Mouse (Mus musculus): Measurements from ENCODE around the gene Olfr220. TPM values are rescaled to one million over a fixed set of nuclear protein-coding genes. Genes with fewer than 3 reads are reported as not detected.

The Olfr220 gene
- total RNA-seq (2017) = 0.23 TPM in 1 of 2 replicates, not detected in the other

DNA sequence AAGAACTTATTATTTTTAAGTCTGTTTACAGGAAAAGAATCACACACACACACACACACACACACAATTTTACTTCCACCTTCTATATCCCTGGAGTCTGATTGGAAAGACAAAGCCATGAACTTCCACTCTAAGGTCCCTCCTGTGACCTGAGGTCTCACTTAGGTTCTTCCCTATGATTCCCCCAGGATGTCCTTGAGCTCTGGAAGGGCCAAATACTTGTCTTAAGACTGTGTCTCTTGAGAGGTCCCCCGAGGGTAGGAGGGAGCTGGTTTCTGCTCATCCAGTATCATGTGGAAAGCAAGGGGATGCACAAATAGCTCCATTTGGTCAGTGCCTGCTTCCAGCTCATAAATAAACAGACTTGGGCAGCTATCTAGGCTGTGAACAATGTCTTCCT lies at the start of gene Olfr220:
Gene Olfr220, plus strand, starts transcription at position 301 of the 400 bp plus-strand sequence.
- ATAC-seq (ENCODE audit: extremely low read depth, insufficient number of reproducible peaks, low FRiP score, poor library complexity, severe bottlenecking) = no peak

DNA sequence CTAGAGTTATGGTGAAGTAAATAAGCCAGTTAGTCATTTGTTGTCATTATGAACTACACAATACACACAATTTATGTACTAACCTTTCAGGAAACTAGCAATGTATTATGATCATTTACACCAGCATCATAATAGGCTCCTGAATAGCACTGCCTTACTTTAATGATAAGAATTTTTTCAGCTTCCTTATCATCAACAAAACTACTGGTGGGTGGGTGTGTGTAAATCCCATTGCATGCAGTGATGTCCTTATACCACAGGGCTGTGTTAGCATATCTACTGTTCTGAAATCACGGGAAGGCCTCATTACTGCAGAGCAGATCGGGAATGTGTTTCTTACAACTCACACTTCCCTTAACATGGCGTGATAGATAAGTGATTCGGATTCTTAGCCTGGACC lies 18.9 kb upstream of the Olfr220 start:
- no peak for ATAC-seq (ENCODE audit: extremely low read depth, insufficient number of reproducible peaks, low FRiP score, poor library complexity, severe bottlenecking)

DNA sequence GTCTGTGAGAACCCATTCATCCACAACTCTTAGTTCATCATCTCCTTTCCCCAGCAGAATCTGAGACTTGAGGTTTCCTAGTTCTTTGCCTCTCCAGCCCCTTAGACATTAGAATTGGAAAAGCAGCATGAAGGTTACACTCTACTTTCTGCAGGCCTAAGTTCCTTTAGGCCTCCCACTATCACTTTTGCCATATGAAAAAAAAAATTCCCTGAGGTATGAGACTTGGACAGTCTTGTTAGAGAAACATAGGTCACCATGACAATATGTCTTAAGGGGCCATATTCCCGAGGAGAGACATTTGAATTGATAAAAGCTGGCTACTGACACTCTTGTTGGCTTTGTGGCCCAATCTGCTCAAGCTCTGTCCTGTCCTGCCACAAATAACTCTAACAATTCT lies 18.1 kb upstream of the Olfr220 start, which contains the start of gene Olfr414:
Gene Olfr414, plus strand, starts transcription at position 301 of the 400 bp plus-strand sequence.
- no peak for ATAC-seq (ENCODE audit: extremely low read depth, insufficient number of reproducible peaks, low FRiP score, poor library complexity, severe bottlenecking)

DNA sequence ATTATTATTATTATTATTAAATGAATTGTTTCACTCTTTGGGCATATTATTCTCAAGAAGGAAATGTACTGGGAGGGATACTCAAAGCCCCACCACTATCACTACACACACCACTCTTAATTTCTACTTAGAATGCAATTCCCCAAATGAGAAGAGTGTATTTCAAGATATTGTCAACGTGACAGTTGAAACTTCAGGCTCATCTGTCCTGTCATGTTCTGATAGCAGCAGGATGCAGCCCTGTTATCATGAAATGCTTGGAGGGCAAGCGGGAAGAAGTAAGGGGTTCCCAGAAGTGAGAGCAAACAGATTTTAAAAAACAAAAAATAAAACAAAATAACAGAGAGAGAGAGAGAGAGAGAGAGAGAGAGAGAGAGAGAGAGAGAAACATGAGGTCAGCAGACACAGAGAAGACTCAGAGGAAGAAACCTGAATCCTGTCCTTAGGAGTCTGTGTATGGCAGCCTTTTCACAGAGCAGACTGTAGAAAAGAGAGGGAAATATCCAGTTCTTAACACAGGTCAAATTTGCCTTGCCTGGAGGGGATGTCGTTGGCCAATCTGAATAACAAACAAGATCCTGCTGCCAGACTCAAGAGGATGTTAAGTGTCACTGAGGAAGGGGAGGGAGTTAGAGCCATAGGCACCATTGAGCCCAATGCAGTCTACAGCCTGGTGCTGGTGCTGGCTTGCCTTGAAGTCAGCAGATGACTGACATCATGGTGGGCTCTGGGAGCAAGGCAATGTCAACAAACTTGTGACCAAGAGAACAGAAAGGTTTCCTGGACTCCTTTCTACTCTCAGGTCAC lies 15.5 kb upstream of the Olfr220 start:
- no peak for ATAC-seq (ENCODE audit: extremely low read depth, insufficient number of reproducible peaks, low FRiP score, poor library complexity, severe bottlenecking)

DNA sequence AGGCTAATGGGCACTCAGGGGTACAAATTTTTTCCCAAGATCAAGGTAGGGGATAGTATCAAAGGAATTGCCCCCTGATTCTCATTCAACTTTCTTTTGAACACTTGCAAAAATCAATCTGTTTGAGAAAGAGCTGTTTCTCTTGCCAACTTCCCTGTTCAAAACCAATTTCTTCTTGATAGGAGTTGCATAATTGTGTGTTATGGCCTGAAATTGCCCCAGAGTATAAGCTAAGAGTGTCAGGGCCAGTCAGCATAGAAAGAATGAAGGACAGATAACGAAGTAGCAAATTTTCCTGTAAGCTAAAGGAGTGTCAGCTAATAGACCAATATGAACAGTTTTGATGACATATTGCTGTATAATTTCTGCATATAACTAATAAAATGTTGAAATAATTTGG lies 14.5 kb upstream of the Olfr220 start:
- no peak for ATAC-seq (ENCODE audit: extremely low read depth, insufficient number of reproducible peaks, low FRiP score, poor library complexity, severe bottlenecking)

DNA sequence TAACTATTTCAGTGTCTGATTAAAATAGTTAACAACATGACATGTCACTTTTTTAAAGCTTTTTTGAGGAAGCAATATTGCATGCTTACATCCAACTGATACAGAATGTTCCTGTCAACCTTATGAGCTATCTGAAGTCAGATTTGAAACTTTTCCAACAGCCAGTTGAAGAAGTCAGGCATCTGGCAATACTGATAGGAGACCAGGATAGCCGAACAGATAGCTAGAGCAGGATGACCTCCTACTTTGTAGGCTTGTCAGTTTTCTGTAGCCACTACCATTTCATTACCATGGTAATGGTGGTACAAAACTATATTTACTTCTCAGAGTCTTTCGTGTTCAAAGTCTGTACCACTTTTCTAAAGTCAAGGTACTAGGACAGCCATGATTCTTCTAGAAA lies 13.5 kb upstream of the Olfr220 start:
- no peak for ATAC-seq (ENCODE audit: extremely low read depth, insufficient number of reproducible peaks, low FRiP score, poor library complexity, severe bottlenecking)

DNA sequence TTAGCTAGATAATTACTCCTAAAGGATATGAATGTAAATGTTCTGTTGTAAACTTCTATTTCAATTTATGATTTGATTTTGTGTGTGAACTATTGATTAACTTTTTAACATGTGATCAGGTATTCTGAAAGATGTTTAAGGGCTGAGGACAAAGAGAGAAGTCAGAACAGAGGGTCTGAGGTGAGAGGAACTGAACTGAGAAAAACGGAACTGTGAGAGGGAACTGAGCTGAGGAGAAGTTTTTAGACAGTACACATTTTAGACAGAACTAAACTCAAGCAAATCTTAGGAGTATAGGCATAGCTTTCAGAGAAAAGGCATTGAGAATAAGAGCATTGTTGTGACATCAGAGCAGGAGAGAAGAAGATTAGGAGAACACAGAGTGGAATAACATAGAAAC lies 7.8 kb upstream of the Olfr220 start:
- ATAC-seq (ENCODE audit: extremely low read depth, insufficient number of reproducible peaks, low FRiP score, poor library complexity, severe bottlenecking) = no peak

DNA sequence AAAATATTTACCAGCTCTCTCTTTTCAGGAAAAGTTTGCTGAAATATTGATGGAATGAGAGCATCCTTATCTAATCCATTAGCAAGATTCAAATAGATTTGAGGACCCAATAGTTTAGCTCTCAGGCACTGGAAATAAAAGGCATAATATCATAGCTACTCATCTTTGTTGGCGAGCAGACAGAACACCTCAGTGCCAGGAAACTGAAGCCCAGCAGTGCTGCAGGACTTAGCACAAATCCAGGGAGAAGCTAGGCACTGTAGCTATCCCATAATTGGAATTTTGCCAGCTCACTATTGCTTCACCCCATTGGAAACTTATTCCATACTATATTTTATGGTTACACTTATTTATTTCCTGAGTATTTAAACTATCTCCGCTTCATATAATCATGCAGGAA lies 13.2 kb downstream of the Olfr220 start:
- ATAC-seq (ENCODE audit: extremely low read depth, insufficient number of reproducible peaks, low FRiP score, poor library complexity, severe bottlenecking) = no peak

DNA sequence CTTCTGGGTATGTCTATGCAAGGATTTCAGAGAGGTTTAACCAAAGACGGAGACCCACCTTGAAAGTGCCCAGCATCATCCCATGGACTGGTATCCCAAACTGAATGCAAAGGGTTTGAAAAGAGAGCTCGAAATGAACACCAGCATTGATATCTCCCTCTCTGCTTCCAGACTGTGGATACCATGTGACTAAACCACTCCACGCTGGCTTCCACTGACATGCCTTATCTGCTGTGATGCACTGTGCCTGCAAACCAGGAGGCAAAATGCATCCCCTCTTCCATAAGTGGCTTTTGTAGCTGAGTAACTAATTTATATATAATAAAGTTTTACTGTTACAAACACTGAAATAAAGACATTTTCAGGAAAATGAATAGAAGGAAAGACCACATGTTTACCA lies 23.5 kb downstream of the Olfr220 start:
- no peak for ATAC-seq (ENCODE audit: extremely low read depth, insufficient number of reproducible peaks, low FRiP score, poor library complexity, severe bottlenecking)

DNA sequence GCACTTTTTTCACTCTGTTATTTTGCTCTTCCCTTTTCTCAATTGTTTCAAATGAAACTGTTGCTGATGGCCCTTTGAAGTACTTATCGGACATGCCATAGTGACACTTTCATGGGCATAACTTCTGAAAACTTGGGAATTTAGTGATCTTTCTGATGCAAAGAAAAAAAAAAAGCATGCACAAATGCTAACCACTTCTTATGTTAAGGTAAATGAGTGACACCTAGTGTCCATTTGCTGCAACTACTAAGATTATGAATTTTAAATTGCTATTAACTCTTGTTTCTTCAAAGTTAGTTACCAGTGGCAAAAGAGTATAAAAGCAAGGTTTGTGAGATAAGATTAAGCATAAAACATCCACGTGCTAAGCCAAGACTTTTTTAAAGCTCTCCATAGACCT lies 24.4 kb downstream of the Olfr220 start:
- no peak for ATAC-seq (ENCODE audit: extremely low read depth, insufficient number of reproducible peaks, low FRiP score, poor library complexity, severe bottlenecking)

DNA sequence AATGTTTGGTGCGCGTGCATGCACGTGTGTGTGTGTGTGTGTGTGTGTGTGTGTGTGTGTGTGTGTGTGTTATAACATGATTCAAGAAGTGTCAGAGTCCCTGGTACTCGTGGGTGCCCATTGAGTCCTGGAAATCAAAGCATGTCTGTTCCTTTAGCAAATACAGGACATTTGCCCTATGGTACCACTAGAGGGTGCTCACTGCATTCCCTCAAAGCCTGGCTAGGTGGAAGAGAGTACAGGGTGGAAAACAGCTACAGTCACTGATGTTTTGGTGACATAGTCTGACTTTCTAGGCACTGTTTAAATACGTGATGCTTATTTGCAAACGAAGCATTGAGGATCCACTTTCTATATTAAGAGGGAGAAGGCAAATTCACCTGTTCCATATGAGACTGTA lies 27.9 kb downstream of the Olfr220 start:
- 0 out of 2 replicates have a peak, but pooled peaks have one; percentile 30 for ATAC-seq (ENCODE audit: extremely low read depth, insufficient number of reproducible peaks, low FRiP score, poor library complexity, severe bottlenecking)

DNA sequence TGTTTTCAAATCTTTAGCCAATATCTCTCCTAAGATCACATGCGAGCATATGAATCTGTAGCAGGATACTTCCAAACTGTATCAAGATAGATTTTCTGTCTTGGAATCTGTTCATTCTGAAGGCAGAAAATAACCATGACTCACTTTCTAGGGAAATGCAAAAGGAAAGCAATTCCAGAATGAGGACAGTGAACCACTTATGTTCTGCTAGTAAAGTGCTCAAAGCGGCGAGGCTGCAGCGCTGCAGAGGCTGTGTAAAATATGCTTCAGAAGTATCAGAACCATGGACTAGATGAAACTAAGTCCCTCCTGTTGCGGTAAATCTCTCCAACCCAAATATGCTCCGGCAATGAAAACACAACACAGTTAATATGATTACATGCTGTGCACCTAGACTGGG lies 40.7 kb downstream of the Olfr220 start:
- ATAC-seq (ENCODE audit: extremely low read depth, insufficient number of reproducible peaks, low FRiP score, poor library complexity, severe bottlenecking) = no peak

DNA sequence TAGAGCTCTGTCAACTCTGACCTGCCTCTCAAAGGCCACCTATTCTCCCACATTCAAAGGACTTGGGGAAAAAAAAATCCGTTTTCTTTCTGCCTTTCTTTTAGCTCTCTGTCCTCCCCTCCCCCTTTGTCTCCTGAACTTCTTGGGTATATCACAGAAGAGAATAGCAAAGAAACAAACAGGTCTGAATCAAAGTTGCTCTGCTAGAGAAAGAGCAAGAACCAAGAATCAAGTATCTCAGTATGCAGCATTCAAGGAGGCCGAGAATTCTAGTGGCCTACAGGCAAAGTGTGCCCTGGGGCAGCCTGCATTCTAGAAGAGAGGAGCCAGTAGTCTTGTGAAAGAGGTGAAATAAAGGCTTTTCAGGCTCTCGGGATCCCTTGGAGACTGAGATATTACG lies 58.2 kb downstream of the Olfr220 start:
- no peak for ATAC-seq (ENCODE audit: extremely low read depth, insufficient number of reproducible peaks, low FRiP score, poor library complexity, severe bottlenecking)

Other genes with a start within 250 kb of the Olfr220 start
- not detected in 2 replicates for gene Olfr419, start 190.0 kb upstream of the Olfr220 start, total RNA-seq (2017)
- not detected in 2 replicates for gene Mptx1, start 111.6 kb upstream of the Olfr220 start, total RNA-seq (2017)
- gene Olfr417, start 77.0 kb upstream of the Olfr220 start, total RNA-seq (2017) = not detected in 2 replicates
- gene Olfr248, start 51.0 kb upstream of the Olfr220 start, total RNA-seq (2017) = not detected in 2 replicates
- not detected in 2 replicates for gene Olfr414, start 18.0 kb upstream of the Olfr220 start, total RNA-seq (2017)
- gene Fmn2, start 59.7 kb downstream of the Olfr220 start, total RNA-seq (2017) = 0.12 TPM in 1 of 2 replicates, not detected in the other

Data from neutrophil, adult 5-6 weeks (primary cell).